Mouse (Mus musculus) forebrain, embryonic 16.5 days (tissue): Measurements from ENCODE around the gene Vdr. TPM values are rescaled to one million over a fixed set of nuclear protein-coding genes. Genes with fewer than 3 reads are reported as not detected.

Experiments
- ATAC-seq: fragments of 200-750 bp; cut with Nextera tagmentation; 2 replicates; pipeline ENCODE4 v1.8.0; 2017; ENCODE audit warnings: mild to moderate bottlenecking, moderate library complexity
- H3K27ac ChIP-seq: fragments of 300-500 bp; sonication (generic); 2 replicates; pipeline ENCODE4 v1.5.1; 2014; ENCODE audit warnings: low read length, control low read depth
- H3K27me3 ChIP-seq: fragments of 300-500 bp; sonication (generic); replicated peaks from 2 replicates; pipeline ENCODE4 v1.6.1; 2014; ENCODE audit warnings: low read length; ENCODE audit not compliant: control insufficient read depth, insufficient read depth
- H3K36me3 ChIP-seq: fragments of 300-500 bp; sonication (generic); 2 replicates; pipeline ENCODE4 v1.6.1; 2014; ENCODE audit not compliant: control insufficient read depth, insufficient read depth
- H3K4me1 ChIP-seq: fragments of 300-500 bp; sonication (generic); replicated peaks from 2 replicates; pipeline ENCODE4 v1.6.1; 2014; ENCODE audit warnings: low read length; ENCODE audit not compliant: control insufficient read depth, insufficient read depth
- H3K4me2 ChIP-seq: fragments of 300-500 bp; sonication (generic); 2 replicates; pipeline ENCODE4 v1.6.1; 2014; ENCODE audit warnings: mild to moderate bottlenecking, low read length, control low read depth
- H3K4me3 ChIP-seq: fragments of 300-500 bp; sonication (generic); replicated peaks from 2 replicates; pipeline ENCODE4 v1.5.1; 2014; ENCODE audit warnings: mild to moderate bottlenecking, low read length, control low read depth
- H3K9ac ChIP-seq: fragments of 300-500 bp; sonication (generic); replicated peaks from 2 replicates; pipeline ENCODE4 v1.6.1; 2014; ENCODE audit warnings: low read depth, low read length, control low read depth
- H3K9me3 ChIP-seq: fragments of 300-500 bp; sonication (generic); 2 replicates; pipeline ENCODE4 v1.6.1; 2016; ENCODE audit warnings: low read length; ENCODE audit not compliant: control insufficient read depth
- WGBS: fragments of 180-500 bp; shearing (Covaris S2); extraction: QIAGEN DNeasy Blood & Tissue Kit; methylation state at CpG from one replicate; pipeline ENCODE4 v1.1.7; 2014; 5-methylcytosine and 5-hydroxymethylcytosine counted together
- polyA plus RNA-seq: library from polyadenylated mRNA; unstranded; fragments of >200 nt; fragmentation: Nextera tagmentation; extraction: Ambion mirVana; gene quantifications from 2 replicates; pipeline ENCODE4 v1.2.1, GENCODE M21; 2015

The Vdr gene
- polyA plus RNA-seq, 1 experiment from 2014 or later: not detected

- H3K4me1 ChIP-seq: no peaks in the 10 kb centered on the region
- H3K27me3 ChIP-seq: no peaks in the 10 kb centered on the region
- H3K4me2 ChIP-seq: no peak overlapping the region
- ATAC-seq: no peak
- 76% methylated on average over 8 of the region's 8 CpGs for WGBS
- no peak overlapping the region for H3K4me3 ChIP-seq
- no peaks in the 10 kb centered on the region for H3K36me3 ChIP-seq
- H3K9me3 ChIP-seq: peaks cover 6% of the 10 kb centered on the region
- no peak overlapping the region for H3K27ac ChIP-seq
- no peak overlapping the region for H3K9ac ChIP-seq
These were observed 45.9 kb downstream of the Vdr start for GRCm38 (mm10) chr15:97864361-97865045.

- no peaks in the 10 kb centered on the region for H3K27me3 ChIP-seq
- peaks cover 6% of the 10 kb centered on the region for H3K9me3 ChIP-seq
- H3K4me2 ChIP-seq: no peak overlapping the region
- no peaks in the 10 kb centered on the region for H3K4me1 ChIP-seq
- 0 out of 2 replicates have a peak, but pooled peaks have one; percentile 28 for ATAC-seq
- no peak overlapping the region for H3K9ac ChIP-seq
- H3K4me3 ChIP-seq: no peak overlapping the region
- no peaks in the 10 kb centered on the region for H3K36me3 ChIP-seq
- WGBS: 67% methylated on average over 18 of the region's 18 CpGs
- no peak overlapping the region for H3K27ac ChIP-seq
These were observed 46.9 kb downstream of the Vdr start for GRCm38 (mm10) chr15:97863494-97863881.

DNA sequence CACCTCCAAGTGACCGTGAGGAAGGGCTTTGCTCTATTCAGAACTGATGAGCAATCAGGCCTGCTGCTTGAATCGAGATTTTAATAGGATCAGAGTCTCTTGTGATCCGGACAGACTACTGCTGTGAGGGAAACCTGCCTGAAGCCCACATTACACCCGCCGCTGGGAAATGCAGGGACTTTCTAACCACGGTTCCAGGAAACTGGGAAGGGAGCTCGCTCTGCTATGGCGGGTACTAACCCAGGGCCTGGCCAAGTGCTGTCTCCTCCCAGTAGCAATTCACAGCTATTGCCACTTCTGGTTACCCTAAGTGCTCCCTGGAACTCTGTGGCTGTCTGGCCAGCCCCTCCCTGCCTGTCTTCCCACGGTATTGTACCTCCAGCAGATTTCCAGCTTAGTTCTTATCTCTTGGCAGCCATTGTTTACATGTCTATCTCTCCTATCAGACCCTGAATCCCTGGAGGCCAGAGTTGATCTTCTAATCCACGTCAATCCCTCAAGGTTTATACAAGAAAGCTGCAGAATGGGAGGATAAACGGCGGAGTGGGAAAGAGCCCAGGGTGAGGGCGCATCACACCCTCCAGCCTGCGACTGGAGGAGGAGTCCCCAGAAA, 47.4 kb downstream of the Vdr start:
- Histone ChIP-seq H3K27ac (no peak overlapping the region), H3K36me3 (no peaks in the 10 kb centered on the region), H3K4me3 (no peak overlapping the region), H3K27me3 (no peaks in the 10 kb centered on the region), H3K9me3 (peaks cover 6% of the 10 kb centered on the region), H3K4me1 (no peaks in the 10 kb centered on the region), H3K4me2 (no peak overlapping the region), H3K9ac (no peak overlapping the region)
- no peak for ATAC-seq
- 31% methylated on average over 14 of the region's 14 CpGs for WGBS

DNA sequence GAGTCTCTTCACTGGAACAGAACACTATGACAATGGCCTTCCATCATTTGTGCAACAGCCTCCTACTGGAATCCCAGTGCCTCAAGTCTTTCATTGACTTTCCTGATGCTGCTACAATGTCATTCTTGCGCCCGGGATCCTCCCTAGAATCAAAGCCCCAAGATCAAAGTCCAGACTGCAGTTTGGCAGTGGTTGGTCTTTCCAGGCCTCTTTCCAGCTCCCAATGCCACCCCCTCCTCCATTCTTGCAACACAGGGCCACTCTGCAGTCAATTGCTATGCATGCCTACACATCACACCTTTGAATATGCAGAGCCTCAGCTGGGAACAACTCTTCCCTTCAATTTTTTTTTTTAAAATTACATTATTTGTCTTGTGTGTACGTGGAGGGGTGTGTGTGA, 50.1 kb downstream of the Vdr start:
- 77% methylated on average over 3 of the region's 3 CpGs for whole genome bisulfite sequencing
- Histone ChIP-seq H3K36me3 (no peaks in the 10 kb centered on the region), H3K27ac (no peak overlapping the region), H3K9ac (no peak overlapping the region), H3K4me2 (no peak overlapping the region), H3K27me3 (no peaks in the 10 kb centered on the region), H3K4me3 (no peak overlapping the region), H3K4me1 (no peaks in the 10 kb centered on the region), H3K9me3 (no peaks in the 10 kb centered on the region)
- ATAC-seq: no peak

DNA sequence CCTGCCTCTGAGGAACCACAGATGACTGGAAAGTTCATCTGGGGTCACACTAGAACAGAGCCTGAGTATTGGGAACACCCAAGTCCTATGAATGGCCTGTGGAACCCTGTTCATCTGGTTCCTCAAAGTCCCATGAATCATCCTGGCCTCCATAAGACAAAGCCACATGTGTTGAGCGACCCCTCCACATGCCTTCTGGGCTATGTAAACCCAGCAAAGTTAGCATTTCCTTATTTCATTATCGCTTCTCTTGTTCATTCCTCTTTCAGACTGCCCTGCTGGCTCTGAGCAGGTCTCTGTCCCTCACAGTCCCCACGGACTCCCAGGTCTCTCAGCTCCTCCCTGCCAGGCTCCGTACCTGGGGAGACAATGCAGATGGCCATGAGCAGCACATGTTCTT, 52.0 kb downstream of the Vdr start:
- 82% methylated on average over 4 of the region's 4 CpGs for WGBS
- no peak overlapping the region for H3K4me3 ChIP-seq
- no peaks in the 10 kb centered on the region for H3K9me3 ChIP-seq
- H3K36me3 ChIP-seq: no peaks in the 10 kb centered on the region
- no peak overlapping the region for H3K4me2 ChIP-seq
- H3K9ac ChIP-seq: no peak overlapping the region
- no peak for ATAC-seq
- no peaks in the 10 kb centered on the region for H3K27me3 ChIP-seq
- no peak overlapping the region for H3K27ac ChIP-seq
- H3K4me1 ChIP-seq: no peaks in the 10 kb centered on the region

DNA sequence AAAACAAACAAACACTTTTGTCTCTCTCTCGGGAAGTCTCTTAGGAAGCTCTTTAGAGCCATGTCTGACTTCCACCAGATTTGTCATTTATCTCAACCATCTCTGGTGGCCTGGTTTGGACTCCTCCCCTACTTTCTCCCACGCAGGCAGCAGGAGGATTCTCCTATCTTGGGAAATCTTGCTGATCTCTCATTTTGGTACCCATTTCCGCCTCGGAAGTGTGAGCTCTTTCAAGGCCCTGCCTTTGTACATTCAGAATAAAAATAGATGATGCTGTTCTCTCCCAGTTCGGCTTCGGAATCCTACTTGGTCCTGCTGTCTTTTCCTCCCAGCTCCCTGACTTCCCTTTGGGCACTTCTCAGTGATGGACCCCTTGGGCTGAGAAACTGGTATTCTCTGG, 55.9 kb downstream of the Vdr start:
- no peaks in the 10 kb centered on the region for H3K36me3 ChIP-seq
- WGBS: 69% methylated on average over 6 of the region's 6 CpGs
- H3K9me3 ChIP-seq: no peaks in the 10 kb centered on the region
- no peak overlapping the region for H3K27ac ChIP-seq
- H3K4me3 ChIP-seq: no peak overlapping the region
- H3K4me2 ChIP-seq: no peak overlapping the region
- no peak overlapping the region for H3K9ac ChIP-seq
- no peak for ATAC-seq
- H3K4me1 ChIP-seq: no peaks in the 10 kb centered on the region
- H3K27me3 ChIP-seq: no peaks in the 10 kb centered on the region

DNA sequence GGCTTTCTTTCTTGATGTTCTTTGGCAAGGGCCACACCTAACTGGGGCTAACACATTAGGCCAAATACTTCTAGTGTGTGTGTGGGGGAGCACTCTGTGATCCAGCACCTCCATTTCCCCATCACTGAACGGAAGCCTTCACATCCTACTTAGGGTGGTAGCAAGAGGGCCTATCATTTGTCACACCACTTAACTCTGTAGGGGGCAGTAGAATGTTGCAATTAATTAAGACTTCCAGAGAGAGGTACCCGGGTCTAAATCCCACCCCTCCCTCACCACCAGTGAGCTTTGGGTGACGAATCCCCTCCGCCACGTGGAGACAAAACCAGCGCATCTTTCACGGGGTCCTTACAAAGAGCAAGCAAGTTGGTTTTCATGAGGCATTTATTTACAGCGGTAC, 56.4 kb downstream of the Vdr start:
- Histone ChIP-seq H3K9me3 (no peaks in the 10 kb centered on the region), H3K4me1 (0 out of 2 replicates have a peak, but pooled peaks cover 5% of the 10 kb centered on the region), H3K4me2 (no peak overlapping the region), H3K36me3 (no peaks in the 10 kb centered on the region), H3K27ac (no peak overlapping the region), H3K27me3 (no peaks in the 10 kb centered on the region), H3K4me3 (no peak overlapping the region), H3K9ac (no peak overlapping the region)
- no peak for ATAC-seq
- 43% methylated on average over 8 of the region's 8 CpGs for WGBS

GRCm38 (mm10) chr15:97852291-97852690, 58.1 kb downstream of the Vdr start:
- Histone ChIP-seq H3K27me3 (no peaks in the 10 kb centered on the region), H3K4me1 (0 out of 2 replicates have a peak, but pooled peaks cover 5% of the 10 kb centered on the region), H3K4me3 (no peak overlapping the region), H3K9me3 (no peaks in the 10 kb centered on the region), H3K4me2 (no peak overlapping the region), H3K27ac (no peak overlapping the region), H3K36me3 (no peaks in the 10 kb centered on the region), H3K9ac (no peak overlapping the region)
- 90% methylated on average over 3 of the region's 3 CpGs for WGBS
- ATAC-seq: no peak

DNA sequence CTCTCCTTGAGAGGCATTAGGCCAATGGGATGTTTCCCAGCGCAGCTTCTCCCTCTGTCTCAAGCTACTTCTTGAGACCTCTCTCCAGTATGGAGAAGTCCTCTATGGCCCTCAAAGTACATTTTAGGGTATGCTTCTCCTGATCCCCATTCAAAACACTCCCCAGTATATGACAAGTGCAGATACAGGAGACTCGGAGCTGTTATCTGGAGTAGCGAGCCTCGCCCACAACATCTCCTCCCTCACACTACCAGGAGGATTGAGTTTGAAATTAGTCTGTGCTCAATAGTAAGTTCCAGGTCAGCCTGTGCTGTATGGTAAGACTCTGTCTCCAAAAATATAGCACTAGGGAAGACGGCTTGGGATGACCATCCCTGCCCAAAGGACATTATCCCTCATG, 59.4 kb downstream of the Vdr start:
- no peak for ATAC-seq
- Histone ChIP-seq H3K4me2 (no peak overlapping the region), H3K4me1 (0 out of 2 replicates have a peak, but pooled peaks cover 5% of the 10 kb centered on the region), H3K27ac (no peak overlapping the region), H3K36me3 (no peaks in the 10 kb centered on the region), H3K9ac (no peak overlapping the region), H3K27me3 (no peaks in the 10 kb centered on the region), H3K9me3 (no peaks in the 10 kb centered on the region), H3K4me3 (no peak overlapping the region)
- WGBS: 91% methylated on average over 5 of the region's 5 CpGs
